Mouse (Mus musculus) left cerebral cortex, adult 9 months (tissue): ENCODE results near the gene Prelid1.

Source experiments
- DNase-seq, 2 experiments: peaks; one replicate each; pipeline ENCODE4 v3.0.0; 2022; ENCODE audit warnings: low spot score in 2 of 2

Prelid1 gene

DNA sequence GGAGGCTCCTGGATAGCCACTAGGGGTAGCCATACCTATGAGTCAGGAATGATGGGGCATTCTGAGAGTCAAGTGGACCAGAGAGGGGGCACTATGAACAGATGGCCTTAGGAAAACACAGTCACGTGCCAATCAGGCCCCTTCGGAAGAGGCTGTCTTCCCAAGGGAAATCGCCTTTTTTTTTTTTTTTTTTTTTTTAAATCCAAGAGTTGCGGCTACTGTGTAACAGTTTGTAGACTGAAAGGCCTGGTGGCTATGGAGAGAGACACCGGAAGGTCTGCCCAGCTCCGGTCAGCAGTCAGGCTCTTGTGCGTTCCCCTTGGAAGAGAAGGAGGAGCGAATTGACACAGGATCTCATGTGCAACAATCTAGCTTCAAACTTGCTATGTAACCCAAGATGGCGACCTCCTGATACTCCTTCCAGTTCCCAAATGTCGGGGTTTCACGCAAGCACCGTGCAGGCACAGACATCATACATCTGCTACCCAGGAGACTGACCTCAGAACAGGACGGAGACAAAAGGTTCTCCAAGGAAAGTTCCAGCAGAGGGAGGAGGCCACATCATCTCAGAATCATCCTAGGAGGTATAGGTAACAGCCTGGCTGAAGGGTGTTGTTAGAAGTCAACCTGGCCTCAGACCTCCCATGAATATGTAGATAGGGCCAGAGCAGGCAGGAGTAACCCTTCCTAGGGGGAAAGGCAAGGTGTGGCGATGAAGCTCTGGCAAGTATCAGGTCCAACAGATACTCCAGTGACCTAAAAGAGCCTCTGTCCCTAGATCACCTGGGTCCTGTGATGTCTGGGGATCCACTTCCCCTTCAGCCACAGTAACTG is 10.5 kb downstream of the Prelid1 start:
- DNase-seq = no peak

DNA sequence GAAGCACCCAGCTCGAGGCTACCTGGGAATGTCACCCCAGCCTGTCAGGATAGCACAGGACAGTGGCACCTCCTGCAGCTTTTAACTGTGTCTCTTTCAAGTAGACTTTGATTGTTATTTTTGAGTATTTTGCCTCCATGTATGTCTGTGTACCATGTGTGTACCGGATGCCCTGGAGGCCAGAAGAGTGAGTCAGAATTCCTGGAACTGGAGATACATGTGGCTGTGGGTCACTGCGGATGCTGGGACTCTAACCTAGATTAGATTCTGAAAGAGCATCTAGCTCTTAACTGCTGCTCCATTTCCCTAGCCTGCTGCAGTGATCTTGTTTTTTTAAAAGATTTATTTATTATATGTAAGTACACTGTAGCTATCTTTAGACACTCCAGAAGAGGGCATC is 12.0 kb downstream of the Prelid1 start:
- no peak for DNase-seq

DNA sequence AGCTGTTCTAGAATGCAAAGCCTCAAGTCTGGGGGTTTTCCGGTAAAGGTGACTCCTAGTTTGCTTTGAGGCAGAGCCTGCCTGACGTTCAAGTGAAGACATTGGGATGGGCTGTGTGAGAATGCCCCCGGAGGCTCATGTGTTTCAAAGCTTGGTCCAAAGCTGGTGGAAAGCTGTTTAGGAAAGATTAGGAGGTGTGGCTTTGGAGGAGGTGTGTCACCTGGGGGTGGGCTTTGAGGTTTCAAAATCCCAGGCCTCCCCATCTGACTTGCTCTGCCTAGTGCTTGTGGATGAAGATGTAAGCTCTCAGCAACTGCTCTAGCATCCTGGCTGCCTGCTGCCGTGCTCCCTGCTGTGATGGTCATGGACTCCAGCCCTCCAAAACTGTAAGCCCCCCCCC is 15.4 kb downstream of the Prelid1 start:
- no peak for DNase-seq

DNA sequence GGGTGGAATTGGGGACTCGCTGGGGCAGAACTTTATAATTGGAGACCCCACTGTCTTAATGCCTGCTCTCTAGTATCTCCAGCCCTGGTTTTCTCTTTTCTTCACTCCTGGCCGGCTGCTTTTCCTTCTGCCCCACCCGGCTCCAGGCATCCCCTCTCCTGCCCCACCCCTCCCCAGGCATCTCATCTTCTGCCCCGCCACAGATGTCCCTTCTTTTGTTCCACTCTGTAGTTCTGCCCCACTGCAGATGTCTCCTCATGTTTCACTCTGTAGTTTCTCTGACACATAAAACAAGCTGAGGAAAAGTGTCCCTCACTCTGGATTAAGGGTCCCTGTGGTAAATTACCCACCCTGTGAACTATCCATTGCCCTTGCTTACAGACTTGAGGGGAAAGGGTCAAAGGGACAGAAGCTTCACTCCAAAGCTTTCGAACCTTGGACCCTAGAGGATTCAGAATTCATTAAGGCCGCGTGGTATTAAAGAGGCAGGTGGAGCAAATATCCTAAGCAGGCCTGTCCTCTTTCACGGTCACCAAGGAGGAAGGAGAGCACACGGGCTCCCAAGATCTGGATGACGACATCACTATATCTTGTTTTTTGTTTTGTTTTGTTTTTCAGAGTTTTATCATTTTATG is 17.2 kb downstream of the Prelid1 start:
- DNase-seq = no peak

DNA sequence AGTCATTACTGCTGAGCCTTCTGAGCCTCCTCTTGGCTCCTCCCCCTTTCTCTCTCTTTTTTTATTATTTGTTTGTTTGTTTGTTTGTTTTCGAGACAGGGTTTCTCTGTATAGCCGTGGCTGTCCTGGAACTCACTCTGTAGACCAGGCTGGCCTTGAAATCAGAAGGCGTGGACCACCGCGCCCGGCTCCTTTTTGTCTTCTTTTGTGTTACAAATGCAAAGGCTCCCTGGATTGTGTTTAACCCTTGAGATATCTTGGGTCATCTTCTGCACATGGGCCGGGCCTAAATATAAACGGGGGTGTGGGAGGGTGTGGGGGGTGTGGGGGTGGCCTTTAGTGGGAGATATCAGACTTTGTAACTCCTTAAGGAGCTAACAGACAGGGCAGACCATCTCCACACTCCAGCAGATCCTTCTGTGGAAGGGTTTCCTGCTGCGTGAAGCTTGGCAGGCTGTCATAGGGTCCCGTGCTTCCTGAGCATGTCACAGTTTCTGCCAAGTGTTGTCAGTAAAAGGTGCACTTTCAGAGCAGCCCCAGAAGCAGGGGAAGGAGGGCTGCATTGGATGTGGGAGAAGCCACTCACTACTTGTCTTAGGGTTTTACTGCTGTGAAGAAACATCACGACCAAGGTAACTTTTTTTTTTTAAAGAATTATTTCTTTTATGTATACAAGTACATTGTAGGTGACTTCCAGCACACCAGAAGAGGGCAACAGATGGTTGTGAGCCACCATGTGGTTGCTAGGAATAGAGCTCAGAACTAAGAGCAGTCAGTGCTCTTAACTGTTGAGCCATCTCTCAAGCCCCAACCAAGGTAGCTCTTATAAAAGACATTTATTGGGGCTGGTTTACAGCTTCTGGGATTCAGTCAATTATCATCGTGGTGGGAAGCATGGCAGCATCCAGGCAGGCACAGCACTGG is 18.1 kb downstream of the Prelid1 start:
- no peak for DNase-seq

DNA sequence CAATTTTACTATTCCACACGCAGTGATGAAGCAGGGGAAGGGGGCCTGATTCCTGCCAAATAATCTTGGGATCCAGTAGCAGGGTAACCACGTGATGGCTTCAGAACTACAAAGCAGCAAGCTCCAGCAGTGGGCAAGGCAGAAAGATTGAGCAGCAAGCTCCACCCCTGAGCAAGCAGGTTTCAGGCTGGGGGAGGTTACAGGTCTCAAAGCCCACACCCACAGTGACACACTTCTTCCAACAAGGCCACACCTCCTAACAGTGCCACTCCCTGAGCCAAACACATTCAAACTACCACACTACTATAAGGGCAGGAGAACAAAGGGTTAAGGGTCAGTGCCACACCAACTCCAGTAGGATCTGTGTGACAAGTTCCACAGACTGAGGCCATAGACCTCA is 19.0 kb downstream of the Prelid1 start:
- DNase-seq = no peak

DNA sequence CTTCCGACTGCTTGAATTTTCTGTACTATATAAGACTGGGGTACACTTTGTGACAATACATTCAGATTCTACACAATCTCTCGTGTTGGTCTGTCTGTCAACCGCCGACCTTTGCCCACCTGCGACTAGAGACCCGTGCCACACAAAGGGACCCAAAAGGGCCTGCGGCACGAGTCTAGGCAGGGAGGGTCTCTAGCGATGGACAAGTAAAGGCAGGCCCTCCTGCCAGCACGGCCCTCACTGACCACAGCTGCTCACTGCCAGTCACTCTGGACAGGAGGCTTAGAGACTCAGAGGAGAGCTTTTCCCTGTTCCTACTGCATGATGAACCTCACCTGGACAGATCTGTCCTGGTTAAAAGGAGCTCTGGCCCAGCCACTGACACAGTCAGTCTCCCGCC is 22.2 kb downstream of the Prelid1 start:
- DNase-seq = no peak

DNA sequence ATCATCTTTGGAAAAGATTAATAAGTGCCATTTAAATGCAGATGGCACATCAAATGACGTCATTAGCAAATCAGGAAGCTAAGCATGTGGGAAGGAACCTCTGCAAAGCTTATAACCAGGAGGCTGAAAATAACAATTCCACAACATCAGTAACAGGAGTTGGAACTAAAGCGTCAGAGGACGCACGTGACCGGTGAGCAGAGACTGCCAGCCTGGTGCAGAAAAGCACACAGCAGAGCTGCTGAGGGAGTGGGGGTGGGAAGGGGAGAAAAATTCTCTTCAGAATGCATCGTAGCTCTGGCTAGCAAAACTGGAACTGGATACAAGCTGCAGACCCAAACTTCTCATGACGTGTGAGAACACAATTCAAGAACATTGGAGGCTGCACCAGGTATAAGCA is 24.0 kb downstream of the Prelid1 start:
- DNase-seq = no peak

DNA sequence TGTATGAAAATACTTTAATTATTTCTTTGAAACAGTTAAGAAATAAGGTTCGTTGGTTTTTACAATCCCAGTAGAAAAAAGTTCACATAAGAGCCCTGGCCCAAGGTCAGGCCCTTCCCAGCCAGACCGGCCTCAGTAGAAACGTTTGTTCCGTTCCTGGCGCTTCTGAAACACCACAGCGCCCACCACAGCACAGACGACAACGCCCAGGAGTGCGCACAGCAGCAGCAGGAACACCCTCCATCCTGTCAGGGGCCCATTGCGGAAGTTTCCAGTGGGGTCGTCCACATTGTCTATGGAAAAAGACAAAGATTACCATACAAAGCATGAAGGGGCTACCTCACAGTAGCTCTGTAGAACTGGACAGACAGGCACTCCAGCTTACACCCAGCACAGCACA is 26.4 kb downstream of the Prelid1 start:
- DNase-seq = no peak

DNA sequence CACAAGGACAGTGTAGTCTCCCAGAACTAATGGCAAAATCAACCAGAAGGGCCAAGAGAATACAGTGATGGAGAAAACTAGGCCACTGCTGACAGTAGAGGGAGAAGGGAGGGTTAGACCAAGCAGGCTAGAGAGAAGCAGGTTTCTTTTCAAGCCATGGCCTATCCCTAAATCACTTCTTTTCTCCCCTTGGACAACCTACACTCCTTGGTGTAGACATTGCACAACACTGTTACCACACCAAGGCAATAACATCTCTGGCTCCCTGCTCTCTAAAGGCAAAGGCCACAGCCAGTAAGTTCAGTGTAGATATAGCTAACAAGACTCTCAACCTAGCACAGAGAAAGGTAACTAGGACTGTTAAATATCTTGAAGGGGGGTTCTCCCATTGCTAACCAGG is 40.8 kb downstream of the Prelid1 start:
- no peak for DNase-seq

DNA sequence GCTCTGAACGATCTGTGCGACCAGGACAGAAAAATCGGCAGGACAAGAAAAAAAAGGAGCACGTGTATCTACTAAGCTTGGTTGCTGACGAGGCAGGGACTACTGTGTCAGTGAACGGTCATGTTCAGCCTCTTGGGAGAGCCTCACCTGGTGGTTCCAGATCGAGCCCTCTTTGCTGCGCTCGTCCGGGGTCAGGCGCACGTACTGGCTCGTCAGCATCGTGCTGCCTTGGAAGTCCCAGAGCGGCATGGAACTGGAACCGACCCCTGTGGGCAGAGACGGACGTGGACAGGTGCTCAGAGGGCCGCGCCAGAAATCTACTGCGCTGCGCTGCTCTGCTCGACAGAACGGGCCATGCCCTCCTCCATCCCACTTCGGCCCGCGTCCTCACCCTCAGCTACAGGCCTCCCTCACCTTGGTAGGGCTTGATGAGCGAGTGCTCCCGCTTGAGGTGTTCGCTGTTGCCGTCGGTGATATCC is 41.7 kb downstream of the Prelid1 start:
- DNase-seq = no peak

DNA sequence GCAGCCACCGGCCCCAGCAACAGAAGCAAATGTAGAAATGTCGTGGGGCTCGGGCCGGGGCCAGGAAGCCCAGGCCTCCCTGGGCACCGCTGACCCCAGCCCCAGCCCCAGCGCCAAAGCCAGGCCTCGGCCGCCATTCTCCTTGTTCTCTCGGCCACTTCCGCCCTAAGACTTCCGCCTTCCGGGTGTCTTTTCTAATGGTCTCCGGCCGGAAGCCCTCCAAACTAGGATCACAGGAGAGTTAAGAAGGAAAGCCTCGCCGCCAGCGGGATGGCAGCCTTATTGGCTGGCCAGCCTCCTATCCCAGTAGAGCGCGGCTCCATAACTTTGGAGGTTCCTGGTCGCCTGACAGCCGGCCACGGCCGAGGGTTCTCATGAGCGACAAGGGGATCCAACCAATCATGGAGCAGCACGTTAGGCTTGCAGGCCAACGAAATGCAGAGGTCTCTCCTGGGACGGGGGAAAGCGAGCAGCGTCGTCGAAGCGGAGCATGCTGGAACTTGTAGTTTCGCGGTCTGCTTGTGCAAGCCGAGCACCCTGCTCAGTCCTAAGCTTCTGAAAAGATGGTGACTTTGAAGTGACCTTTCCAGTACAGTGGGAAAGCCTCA is 42.3 kb downstream of the Prelid1 start, which contains the start of gene Lman2:
TSS of gene Lman2 (minus strand) at position 331 of the 608 bp plus-strand sequence.
- DNase-seq = peak; percentile 98 to 99

DNA sequence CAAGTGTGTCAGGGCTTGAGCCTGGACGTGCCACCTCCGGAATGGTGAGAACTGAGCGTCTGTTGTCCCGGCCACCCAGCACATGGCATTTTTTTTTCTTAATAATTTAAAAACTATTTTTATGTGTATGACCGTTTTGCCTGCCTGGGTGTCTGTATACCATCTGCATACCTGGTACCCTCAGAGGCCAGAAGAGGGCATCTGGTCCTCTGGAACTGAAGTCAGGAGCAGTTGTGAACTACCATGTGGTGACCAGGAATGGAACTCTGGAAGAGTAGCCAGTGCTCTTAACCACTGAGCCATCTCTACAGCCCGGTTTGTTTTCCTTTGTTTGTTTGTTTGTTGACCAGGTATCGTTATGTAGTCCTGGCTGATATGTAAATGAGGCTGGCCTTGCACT is 48.1 kb downstream of the Prelid1 start:
- no peak for DNase-seq

DNA sequence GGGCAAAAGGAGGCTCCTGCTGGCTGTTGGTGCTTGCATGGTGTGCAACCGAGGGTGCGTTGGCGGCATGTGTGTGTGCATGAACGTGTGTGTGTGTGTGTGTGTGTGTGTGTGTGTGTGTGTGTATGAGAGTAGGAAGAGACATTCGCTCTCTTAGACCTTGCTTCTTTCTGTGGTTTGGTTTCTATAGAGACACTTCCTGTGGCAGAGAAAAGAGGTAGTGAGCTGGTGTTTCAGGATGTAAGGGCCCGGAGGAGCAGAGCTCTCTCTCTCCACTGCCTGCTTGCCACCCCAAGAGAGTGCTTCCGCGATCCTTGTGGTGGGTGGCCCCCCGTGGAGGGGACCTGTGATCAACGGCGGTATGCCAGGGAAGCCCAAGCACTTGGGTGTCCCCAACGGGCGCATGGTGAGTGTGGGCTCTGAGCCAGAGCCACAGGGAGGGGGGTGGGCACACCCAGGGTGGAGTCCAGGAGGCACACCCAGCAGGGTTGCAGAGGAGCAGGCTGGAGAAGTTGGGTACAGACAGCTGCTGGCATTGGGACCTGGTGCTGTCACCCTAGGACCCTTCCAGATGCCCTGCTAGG is 49.3 kb downstream of the Prelid1 start, which contains the start of gene Rgs14:
TSS of gene Rgs14 (plus strand) at position 202 of the 584 bp plus-strand sequence.
- peak in 1 of 2 experiments; percentile 67 for DNase-seq

DNA sequence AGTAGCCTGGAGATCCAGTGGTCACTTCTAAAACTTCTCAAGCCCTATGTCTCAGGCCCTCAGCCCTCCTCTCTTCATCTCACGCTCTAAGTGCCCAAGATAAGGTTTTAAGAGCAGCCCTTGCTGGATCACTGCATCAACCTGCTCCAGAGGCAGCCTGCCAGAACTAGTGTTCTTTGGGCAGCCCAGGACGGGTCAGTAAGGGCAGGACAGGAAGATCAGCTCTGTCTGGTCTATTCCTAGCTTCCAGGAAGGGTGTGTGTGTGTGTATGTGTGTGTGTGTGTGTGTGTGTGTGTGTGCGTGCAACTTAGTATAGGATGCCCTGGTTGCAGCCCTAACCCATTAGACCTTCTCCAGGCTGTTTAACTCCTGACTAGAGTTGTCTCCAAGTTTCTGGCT is 49.9 kb downstream of the Prelid1 start:
- DNase-seq = no peak

DNA sequence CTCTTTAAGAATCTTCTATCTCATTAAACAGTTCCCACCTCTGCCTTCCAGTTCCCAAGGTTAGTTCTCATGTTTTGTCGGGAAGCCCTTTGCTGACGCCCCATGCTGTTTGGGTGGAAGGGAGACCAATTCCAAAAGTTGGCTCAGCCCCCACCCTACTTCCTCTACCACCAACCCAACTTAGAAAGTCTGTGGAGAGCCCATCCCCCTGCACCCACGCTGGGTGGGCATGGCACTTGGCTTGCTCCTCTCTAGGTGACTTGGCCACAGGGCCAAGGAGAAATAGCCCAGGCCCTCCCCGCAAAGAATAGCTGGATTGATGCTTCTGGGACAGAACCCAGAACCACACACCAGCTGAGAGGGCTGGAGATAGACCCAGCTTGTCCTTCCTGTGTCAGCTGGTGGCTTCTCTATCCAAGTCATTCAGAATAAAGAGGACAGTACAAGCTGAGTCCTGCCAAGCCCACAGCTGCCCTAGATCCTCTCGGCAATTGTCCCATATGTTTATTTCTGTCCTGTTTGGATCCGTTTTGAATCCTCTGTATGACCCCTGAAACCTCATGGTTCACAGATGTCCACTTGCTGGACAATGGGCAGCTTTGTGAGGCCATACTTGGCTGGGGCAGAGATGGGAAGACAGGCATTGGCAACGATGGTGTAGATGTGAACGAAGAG is 50.8 kb downstream of the Prelid1 start:
- peak; percentile 62 to 63 for DNase-seq

DNA sequence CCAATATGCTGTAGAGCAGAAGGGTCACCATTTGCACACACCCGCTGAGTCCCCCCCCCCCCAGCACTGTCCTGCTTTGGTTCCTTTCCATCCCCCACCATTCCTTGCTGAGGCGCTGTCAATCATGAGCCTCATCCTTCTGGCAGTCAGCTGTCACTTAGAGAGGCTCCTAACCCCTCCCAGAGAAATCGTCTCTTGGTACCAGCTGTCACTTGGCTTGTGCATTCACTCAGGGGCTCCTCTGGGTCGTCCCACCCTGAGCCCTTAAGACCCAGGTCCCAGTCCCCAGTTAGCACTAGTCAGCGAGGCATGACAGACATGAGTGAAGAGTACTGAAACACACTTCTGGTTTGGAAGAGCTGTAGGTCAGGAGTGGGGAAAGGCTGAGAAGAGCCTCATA is 51.4 kb downstream of the Prelid1 start:
- no peak for DNase-seq

DNA sequence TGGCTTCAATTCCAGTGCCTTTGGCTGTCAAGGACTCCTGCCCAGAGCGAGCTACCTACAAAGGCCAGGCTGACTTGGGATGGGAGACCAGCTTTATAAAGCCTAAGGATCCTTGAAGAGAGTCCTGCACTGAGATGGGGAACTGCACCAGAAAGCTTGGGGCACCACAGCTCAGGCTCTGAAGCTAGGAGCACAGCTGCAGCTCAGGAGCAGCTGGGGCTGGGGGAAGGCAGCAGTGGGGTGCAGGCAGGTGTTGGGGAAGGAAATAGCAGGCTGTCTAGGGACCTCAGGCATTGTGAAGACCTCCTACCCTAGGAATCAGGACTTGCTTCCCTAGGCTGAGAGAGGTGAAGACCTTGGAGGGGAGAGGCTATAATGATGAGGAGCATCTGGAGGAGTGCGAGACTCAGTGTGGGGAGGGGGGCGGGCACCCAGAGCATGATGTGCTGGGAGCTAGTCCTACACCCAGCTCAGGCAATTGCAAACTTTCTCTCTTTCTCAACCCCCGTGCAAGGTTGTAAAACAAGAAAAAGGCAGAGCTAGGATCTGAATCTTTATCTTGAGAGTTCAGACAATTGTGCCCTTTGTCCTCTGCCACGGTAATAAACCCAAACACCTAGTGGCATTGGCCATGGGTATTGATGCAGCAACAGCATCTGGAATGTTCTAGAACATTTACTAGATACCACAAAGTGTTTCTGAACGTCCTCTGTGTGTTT is 54.1 kb downstream of the Prelid1 start:
- DNase-seq = no peak
